Mouse (Mus musculus): Measurements from ENCODE around the gene Ppp1r8.
"Not testable (repeated sequence)": the region's sequence is repeated elsewhere in the genome, so short reads cannot be mapped to it uniquely, and the experiment has no call there.

Gene Ppp1r8

DNA sequence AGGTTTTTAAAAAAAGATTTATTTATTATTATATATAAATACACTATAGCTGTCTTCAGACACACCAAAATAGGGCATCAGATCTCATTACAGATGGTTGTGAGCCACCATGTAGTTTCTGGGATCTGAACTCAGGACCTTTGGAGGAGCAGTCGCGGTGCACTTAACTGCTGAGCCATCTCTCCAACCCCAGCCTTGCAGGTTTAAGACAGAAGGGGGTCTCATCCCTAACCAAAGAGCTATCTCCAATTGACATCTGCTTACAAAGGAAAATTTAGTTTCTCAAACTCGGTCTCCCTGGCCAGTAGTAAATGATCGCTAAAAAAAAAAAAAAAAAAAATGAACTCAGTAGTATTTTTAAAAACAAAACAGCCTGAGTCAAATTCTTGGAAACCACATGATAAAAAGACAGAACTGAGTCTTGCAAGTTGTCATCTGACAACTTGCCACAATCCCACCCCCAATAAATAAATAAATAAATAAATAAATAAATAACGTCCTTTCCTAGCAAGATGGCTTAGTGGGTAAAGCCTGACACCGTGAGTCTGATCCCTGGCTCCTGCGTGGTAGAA lies 36.3 kb downstream of the Ppp1r8 start:
- no peak for DNase-seq (ENCODE audit: low read depth, low spot score)

DNA sequence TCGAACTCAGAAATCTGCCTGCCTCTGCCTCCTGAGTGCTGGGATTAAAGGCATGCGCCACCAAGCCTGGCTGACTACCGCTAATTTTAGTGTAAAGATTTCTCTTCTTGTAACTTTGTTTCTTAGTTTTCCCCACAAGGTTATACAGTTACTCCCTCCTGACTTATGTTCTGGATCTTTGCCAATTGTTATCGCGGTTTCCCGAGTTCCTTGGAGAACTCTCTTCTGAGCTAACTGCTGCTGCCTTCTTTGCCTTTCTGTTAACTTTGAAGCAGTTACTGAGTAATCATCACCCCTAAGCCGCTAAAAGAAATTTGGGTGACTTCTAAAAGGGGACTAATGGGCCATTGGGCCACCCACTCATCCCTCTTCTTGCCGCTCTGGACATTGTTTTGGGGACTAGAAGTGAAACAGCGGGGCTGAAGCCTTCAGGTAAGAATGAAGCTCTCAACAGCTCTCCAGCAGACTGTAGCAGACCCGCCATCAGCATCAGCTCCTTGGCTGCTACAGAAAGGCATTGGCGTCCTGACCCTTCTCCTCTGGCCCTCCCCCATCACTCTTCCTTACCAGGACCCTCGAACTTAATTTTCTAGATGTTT lies 37.3 kb downstream of the Ppp1r8 start:
- no peak for DNase-seq (ENCODE audit: low read depth, low spot score)

DNA sequence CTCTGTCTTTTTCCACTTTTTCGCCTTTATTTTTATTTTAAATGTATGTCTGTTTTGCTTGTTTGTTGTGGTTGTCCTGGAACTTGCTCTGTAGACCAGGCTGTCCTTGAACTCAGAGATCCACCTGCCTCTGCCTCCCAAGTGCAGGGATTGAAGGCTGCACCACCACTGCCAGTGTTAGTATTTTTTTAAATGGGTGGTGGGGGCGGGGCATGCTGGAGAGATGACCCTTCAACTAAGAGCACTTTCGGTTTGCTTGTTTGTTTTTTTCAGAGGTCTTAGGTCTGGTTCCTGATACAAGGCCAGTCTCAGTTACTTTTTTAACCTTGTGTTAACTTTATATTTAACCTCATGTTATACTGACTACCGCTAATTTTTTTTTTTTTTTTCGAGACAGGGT lies 37.8 kb downstream of the Ppp1r8 start:
- DNase-seq (ENCODE audit: low read depth, low spot score), result no peak

DNA sequence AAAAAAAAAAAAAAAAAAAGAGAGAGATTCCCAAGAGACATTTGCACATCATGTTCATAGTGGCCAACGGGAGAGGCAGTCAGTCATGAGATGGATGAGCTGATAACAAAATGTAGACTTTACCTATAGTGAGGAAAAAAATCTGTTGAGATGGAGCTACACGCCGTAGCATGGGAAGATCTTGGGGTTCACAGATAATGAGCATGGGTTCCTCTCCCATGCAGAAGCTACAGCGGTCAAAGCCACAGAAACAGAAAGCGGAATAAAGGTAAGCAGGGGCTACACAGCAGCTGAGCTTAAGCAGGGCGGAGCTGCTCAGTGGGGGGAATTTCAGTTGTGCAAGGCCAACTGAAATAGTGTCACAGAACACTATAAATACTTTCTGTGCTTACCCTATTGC lies 38.6 kb downstream of the Ppp1r8 start:
- DNase-seq (ENCODE audit: low read depth, low spot score), result no peak

DNA sequence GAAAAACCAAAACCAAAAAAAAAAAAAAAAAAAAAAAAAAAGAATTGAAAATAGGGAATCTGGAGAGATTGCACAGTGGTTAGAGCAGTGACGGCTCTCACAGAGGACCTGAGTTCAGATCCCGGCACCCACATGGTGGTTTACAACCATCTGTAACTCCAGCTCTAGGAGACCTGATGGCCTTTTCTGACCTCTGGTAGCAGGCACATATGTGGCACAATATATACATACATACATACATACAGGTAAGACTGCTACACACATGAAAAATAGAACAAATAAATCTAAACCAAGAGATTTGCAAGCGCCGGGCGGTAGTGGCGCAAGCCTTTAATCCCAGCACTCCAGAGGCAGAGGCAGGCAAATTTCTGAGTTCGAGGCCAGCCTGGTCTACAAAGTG lies 39.1 kb downstream of the Ppp1r8 start:
- no peak for DNase-seq (ENCODE audit: low read depth, low spot score)

DNA sequence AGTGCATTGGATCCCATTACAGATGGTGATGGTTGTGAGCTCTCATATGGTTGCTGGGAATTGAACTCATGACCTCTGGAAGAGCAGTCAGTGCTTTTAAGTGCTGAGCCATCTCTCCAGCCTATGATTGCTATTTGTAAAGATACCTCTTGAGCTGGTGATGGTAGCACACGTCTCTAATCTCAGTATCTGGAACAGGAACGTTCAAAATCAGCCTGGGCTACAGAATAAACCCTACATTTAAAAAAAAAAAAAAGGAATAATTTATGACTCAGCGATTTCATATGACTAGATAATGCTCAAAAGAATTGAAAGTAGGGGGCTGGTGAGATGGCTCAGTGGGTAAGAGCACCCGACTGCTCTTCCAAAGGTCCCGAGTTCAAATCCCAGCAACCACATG lies 39.8 kb downstream of the Ppp1r8 start:
- no peak for DNase-seq (ENCODE audit: low read depth, low spot score)

DNA sequence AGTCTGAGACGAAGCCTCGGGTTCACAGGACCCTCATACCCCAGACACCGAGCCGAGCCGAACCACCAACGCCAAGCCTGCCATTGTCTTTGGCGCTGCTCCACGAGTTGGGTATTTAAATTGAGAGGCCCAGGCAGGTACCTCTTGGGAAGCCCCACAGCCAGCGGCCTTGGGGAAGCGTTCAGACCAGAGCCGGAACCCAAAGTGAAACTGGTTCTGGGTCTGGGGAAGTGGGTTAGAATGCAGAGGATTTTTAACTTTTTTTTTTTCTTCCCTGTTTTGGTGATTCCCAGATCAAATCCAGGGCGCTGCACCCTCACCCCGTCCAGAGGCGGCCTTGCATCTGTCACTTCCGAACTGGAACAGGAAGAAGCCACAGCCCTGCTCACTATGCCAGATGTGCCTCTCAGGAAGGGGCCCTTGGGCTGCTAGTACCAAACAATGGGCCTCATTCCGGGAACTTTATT lies 40.8 kb downstream of the Ppp1r8 start:
- DNase-seq (ENCODE audit: low read depth, low spot score), result no peak

DNA sequence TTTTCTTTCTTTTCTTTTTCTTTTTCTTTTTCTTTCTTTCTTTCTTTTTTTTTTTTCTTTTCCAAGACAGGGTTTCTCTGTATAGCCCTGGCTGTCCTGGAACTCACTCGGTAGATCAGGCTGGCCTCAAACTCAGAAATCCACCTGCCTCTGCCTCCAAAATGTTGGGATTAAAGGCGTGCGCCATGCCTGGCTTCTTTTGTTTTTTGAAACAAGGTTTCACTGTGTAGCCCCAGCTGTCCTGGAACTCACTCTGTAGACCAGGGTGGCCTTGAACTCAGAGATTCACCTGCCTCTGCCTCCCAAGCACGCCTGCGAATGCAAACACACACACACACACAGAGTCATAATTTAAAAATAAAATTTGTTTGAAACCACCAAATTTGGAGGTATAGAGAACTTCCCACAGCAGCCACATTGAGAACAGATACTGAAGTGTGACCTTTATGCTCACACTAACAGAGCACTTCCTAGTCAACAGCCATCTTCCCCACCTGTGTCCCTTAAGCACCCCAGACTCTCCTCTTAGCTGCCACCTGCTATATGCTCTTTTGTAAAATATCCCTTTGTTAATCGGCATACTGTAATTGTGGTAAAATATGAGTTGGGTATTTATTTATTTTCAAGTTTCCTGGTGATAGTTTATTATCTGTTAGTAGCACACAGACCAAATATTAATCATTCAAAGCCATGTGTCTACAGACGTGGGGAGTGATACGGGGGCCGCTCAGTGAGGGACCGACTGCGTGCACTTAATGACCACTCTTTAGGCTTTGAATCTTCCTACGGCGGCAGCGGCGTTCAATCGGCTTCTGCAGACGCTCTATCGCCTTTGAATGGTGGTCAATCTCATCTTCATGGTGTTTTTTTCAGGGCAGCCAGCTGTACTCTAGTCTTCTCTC lies 41.5 kb downstream of the Ppp1r8 start:
- no peak for DNase-seq (ENCODE audit: low read depth, low spot score)

DNA sequence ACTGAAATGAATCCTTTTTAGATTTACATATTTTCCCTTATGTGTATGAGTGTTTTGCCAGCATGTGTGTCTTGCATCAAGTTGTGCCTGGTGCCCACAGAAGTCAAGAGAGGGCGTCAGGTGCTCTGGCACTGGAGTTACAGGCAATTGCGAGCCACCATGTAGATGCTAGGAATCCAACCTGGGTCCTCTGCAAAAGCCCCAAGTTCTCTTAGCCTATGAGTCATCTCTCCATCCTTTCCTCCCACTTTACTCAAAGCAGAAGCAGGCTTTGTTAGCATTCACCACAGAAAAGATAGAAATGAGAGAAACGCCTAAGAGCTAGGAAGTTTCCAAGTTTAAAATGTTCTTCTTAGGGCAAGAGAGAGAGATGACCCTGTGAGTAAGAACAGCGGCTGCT lies 43.1 kb downstream of the Ppp1r8 start:
- no peak for DNase-seq (ENCODE audit: low read depth, low spot score)

DNA sequence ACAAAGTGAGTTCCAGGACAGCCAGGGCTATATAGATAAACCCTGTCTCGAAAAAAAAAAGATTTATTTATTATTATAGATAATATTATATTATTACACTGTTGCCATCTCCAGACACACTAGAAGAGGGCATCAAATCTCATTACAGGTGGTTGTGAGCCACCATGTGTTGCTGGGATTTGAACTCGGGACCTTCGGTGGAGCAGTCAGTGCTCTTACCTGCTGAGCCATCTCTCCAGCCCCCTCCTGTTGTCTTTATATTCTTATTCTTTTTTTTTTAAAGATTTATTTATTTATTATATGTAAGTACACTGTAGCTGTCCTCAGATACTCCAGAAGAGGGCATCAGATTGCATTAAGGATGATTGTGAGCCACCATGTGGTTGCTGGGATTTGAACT lies 44.3 kb downstream of the Ppp1r8 start:
- DNase-seq (ENCODE audit: low read depth, low spot score), result not testable (repeated sequence)

DNA sequence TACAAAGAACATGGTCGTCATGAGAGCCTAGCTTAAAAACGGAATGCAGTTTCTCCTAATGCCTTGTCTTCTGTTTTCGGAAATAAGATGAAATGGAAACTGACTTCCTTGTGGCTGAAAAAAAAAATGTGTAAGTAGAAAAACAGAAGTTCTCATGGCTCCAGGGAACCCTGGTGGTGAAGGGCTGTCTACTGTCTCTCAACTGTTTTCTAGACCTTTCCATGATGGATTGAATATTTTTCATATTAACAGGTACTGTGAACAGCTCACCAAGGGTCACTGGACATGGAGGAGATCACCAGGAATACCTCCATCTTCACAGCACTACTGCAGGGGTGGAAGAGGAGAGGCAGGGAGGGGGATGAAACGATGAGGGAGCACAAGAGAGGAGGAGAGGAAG lies 44.9 kb downstream of the Ppp1r8 start:
- no peak for DNase-seq (ENCODE audit: low read depth, low spot score)

DNA sequence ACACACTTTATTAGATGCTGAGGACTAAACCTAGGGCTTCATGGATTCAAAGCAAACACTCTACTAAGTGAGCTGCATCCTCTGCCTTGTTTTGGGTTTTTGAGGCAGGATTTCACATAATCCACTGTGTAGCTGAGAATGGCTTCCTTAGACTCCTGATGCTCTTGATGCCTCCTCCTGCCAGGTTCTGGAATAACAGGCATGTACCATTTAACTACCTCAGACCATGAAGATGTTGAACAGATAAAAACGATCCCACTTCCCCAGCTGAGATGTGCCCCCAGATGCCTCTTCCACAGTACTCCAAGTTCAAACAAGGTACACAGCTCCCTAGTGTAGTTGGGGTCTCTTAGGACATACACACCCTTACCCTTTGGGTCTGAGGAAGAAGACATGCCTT lies 45.5 kb downstream of the Ppp1r8 start:
- no peak for DNase-seq (ENCODE audit: low read depth, low spot score)

DNA sequence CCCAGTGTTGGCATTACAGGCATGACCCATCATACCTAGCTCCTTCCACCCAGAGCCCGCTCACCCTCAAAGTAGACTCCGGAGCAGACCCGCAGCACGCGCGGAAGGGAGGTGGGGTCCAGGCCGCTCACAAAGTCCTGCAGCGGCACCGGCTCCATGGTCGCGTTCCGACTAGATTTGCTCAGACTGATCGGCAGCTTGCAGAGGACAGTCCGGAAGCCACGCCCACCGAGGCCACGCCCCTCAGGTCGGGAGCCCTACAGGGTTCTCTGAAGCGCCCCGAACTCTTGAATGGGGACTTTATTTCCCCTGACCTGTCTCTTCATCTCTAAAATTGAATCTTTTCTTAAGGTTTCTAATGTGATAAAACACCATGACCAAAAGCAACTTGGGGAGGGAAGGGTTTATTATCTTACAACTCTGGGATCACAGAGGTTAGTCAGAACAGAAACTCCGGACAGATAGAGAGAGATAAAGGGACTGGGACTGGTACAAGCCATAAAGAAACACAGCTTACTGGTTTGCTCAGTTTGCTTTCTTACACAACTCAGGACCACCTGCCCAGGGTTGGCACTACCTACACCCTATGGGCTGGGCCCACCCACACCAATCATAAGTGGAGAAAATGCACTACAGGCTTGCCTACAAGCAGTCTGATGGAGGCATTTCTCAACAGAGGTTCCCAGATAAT lies 46.6 kb downstream of the Ppp1r8 start, which contains the start of gene Themis2:
TSS of gene Themis2 (minus strand) at position 192 of the 691 bp plus-strand sequence.
- DNase-seq (ENCODE audit: low read depth, low spot score), result peak; percentile 8

DNA sequence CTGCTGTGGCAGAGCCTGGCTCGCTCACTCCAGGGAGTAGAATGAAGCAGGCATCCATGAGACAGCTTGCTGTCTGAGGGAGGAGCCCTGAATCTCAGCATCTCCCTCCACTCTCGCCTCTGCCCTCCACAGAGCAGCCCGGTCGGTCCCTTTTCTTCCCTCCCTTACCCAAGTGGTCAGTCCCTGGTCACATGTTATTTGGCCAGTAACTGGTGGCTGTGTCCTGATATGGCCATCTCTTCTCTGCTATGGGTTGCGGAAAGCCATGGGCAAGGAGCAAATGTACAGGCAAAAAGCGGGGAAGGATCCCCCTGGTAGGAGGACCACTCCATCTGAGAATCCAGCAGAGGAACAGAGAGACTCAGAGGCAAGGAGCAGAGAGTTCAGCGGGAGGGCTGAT lies 47.8 kb downstream of the Ppp1r8 start:
- no peak for DNase-seq (ENCODE audit: low read depth, low spot score)

DNA sequence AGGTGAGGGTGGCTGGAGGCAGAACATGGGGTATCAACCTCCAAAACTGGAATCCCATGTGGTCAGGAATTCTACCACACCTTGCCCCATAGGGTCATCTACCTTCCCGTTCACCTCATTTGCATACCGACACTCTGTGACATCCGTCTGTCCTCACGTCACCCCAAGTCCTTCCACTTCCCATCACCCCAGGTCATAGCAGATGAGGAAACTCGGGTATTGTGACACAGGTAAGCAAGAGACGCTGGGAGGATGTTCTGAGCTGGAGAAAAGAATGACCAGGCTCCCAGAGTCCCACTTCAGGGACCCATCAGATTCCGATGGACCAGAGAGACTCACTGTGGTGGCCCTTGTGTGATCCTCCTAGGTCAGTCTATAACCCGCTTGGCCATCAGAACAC lies 48.2 kb downstream of the Ppp1r8 start:
- no peak for DNase-seq (ENCODE audit: low read depth, low spot score)

DNA sequence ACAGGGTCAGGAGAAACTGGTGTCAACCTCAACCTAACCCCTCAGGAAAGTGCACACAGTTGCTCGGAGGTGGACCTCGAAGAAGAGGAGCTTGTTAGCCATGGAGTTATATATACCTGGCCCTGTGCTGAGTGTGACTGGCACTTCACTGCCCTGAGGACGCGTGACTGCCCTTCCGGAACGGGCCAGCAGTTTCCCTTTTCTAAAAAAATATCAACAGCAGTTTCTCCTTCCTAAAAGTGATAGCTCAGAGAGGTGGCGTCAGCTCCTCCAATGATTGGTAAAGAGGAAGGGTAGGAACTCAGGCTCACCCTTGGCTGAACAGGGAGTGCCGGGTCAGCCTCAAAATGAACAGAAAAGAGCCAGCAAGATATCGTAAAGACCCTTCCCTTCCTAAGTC lies 48.9 kb downstream of the Ppp1r8 start:
- DNase-seq (ENCODE audit: low read depth, low spot score), result no peak

DNA sequence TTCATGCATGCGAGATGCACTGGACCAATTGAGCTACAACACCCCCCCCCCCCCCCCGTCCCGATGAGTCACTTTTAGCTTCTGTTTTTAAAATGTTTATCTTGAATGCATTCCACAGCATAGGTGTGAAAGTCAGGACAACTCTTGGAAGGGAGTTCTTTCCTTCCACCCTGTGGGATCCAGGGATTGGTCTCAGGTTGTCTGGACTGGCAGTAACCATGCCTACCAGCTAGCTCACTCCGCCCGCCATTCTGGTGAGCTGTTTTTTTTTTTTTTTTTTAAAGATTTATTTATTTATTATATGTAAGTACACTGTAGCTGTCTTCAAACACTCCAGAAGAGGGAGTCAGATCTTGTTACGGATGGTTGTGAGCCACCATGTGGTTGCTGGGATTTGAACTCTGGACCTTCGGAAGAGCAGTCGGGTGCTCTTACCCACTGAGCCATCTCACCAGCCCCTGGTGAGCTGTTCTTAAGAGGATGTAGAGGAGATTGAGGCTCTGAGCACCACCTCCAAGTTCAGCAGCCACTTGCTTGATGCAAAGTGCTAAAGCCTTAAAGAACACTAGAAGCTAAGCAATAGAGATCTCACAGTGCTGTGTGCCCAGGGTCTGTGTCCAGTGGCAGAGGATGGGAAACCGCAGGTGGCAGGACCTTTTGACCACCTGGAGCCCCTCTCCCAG lies 49.5 kb downstream of the Ppp1r8 start:
- not testable (repeated sequence) for DNase-seq (ENCODE audit: low read depth, low spot score)

DNA sequence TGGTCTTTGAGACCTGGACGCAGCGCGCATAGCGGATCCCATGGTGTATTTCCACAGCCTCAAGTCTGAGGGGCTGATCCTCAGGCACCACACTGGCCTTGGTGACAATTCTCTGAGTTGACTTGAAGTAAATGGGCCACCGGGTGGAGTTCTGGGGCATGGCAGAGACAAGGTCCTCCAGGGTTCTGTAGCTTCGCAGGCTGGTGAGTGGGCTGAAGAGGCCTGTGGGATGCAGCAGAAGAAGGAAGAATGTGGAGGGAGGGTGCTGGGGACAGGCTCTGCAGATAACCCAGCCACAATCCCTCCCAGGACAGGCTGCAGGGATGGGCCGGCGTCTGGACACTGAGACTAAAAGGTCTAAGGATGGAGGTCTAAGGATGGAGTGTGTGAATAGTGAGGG lies 53.2 kb downstream of the Ppp1r8 start:
- DNase-seq (ENCODE audit: low read depth, low spot score), result no peak

DNA sequence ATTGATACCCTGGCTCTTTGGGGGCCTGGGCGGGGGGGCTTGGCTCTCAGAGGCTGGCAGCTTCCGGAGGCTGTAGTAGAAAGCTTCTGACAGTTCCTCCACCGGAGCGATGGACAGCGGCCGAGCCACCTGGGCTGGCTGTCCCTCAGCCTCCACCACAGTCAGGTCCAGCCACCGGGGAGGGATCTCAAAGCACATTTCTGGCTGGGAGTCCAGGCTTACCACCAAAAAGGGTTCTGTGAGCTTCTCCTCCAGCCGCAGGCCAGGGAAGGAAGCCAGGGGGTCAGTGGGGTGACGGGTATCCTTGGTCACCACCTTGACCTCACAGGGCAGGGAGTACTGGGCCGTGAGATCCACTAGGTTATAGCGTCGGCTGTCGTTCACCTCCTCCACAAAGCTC lies 57.7 kb downstream of the Ppp1r8 start:
- no peak for DNase-seq (ENCODE audit: low read depth, low spot score)

DNA sequence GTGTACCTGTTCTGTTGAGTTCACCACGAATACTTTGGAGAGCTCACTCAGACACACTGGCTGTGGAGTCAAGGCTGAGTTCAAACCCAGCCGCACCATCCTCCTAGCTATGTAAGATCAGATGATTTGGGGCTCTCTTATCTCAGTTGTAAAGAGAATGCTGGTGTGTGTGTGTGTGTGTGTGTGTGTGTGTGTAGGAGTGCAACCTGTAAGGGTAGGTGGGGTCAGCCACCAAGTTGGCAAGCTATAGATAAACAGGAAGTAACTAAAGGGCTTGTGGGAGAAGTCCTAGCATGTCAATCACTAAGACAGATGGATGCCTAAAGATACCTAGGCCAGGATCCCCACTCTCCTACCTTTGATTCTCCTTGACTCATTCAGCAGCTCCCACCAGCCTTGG lies 59.2 kb downstream of the Ppp1r8 start:
- DNase-seq (ENCODE audit: low read depth, low spot score), result no peak

DNA sequence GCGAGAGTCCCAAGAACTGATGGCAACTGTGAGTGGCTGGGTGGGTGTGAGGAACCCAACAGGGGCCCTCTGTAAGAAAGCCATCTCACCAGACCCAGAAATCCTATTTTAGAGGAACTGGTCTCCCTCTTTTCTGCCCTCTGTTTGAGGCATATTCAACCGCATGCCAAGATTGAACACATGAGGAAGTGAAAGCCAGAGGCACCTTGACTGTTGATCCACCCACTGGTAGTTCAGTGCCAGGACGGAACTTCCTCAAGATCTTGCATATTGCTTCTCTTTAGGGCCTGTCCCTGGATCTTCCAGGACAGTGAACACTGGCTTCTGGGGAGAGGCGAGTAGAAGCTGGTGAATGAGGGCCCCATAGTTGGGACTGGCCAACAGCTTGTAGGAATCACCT lies 62.7 kb downstream of the Ppp1r8 start:
- DNase-seq (ENCODE audit: low read depth, low spot score), result no peak
